Mouse (Mus musculus): ENCODE data around the gene Hsd17b2.

Hsd17b2 gene

DNA sequence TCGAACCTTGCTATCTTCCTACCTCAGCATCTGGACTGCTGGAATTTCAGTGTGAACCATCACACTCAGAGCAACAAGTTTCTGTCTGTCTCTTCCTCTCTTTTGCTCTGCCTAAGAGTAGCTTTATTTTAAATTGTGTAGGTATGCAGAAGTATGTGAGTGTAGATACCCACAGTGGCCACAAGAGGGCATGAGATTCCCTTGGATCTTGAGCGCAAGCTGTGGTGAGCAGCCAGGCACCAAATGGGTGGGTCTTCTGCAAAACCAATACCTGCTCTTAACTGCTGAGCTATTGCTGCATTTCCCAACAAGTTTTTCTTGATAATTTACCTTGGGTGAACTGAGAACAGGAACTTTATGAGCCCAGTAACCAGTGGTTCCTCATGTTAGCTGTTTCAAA is 70.4 kb downstream of the Hsd17b2 start:
- DNase-seq (ENCODE audit: low read depth, low spot score), result peak; percentile 59

DNA sequence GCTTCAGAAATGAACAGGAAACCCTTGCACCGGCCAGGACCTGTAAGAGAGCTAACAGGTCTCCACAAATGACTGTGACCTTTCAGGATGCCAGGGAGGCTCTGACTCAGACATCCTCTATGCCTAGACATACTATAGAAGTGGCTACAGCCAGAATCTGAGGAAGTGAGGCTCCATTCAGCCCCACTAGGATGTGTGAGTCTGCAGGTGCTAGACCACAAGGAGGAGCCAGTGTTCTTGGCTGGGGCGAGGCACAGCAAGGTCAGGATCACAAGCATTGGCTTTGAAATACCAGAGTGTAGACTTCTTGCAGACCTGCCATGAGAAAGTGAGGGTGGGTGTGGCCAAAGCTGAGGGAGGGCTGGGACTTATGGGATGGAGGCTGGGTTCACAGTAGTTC is 70.9 kb downstream of the Hsd17b2 start:
- DNase-seq (ENCODE audit: low read depth, low spot score), result peak; percentile 47

DNA sequence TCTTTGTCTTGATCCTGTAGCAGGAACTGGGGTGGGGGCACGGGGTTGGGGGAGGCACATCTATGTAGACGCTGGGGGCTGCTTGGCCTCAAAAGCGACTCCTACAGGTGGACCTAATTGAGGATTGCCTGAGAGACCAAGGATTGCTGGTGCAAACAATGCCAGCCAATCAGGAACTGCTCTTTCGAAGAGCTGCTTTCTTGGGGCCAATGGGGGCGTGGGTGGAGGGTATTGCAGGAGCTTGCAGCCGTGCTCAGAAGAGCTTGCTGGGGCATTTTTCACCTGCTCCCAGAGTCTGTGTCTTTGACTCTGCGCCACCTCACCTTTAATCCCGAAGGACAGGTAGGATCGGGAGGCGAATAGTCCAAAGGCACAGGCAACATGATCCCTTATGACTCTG is 73.9 kb downstream of the Hsd17b2 start:
- DNase-seq (ENCODE audit: low read depth, low spot score), result no peak

DNA sequence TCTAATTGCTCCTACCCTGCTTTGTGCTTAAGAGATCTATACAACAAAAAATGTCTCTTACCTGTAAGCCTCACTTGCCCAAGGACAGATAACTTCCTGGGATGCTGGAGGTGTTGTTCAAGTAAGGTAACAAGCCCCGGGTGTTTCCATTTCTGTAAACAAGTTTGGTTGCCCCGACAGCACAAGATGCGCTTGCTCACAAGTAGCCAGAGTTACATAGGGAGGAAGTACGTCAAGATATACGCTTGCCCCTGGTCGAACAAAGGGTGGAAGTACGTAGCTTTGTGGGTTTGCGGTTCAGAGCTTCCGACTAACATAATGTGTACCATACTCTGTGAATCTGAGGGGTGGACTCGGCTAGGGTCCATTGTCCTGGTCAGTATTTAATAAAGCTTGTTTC is 74.4 kb downstream of the Hsd17b2 start:
- no peak for DNase-seq (ENCODE audit: low read depth, low spot score)

DNA sequence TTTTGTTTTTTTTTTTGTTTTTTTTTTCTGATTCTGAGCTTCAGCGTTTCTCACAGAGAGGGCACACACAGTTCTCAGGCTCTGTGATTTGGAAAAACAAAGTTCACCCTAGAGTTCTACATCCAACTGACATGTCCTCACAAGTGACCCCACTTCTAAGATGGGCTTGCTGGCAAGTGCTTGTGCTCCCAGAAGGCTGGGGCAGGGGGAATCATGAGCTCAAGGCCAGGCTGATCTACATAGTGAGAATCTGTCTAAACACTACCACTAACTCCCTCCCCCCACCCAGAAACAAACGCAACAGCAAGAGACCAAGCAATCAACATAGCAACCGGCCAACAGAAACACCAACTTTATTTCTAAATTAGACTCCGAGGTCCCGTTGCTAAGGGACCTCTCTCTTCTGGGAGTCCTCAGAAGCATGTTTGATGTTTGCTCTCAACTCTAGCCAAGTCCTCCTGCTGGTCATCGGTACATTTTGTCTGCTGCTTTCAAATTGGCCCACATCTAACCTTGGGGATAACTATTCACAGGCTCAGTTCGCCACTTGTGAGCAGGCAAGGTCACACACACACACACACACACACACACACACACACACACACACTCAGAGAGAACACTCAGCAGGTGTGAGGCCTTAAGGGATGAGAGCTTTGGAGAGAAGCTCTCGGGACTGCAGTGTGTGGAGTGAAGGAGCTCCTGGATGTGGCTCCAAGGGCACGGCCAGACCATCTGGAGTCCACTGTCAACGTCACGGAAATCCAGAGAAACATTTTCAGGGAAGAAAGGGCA is 77.0 kb downstream of the Hsd17b2 start:
- no peak for DNase-seq (ENCODE audit: low read depth, low spot score)

DNA sequence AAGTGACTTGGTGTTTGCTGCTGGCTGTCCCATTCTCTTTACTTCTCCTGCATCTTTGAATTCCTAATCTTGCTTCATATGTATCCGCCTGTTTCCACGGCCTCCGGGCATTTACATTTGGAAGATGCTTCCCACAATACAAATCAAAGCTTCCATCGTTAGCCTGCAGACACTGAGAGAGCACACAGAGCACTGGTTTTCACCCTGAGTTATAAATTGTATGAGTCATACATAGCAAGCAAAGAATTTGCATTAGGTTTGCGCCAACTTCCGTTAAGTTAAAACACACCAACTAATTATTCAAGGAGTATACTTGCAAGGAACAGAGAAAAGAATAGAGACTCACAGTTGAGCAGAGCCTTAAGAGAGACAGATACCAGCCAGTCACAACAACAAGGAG is 77.6 kb downstream of the Hsd17b2 start:
- DNase-seq (ENCODE audit: low read depth, low spot score), result no peak

DNA sequence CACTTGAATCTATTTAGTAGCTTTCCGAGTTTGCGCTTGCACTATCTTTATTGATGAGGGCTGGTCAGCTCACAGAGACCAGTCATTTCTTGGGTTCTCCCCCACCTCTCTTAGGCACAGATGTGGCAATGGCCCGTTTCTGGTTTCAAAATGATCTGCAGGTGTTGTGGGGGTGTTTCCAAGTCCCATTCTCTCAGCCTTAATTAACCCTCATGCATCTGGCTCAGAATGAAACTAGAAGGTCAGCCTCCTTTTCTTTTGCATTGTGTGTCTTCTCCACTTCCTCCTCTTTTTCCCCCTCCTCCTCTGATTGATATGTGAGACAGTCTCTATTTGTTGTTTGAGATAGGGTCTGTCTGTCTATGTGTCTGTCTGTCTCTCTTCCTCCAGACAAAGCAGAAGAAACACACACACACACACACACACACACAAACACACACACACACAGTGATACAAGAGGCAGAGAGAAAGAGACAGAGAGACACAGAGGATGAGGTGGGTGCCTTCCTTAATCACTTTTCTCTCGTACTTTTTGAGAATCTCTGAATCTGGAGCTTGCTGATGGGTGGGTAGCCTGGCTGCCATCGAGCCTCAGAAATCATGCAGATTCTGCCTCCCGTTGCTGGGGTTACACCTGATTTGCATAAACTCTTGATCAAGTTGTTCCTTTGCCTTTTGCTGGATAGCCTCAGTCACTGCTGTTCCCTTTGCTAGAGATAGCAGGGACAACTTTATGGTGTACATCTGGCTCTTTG is 79.8 kb downstream of the Hsd17b2 start:
- DNase-seq (ENCODE audit: low read depth, low spot score), result no peak

DNA sequence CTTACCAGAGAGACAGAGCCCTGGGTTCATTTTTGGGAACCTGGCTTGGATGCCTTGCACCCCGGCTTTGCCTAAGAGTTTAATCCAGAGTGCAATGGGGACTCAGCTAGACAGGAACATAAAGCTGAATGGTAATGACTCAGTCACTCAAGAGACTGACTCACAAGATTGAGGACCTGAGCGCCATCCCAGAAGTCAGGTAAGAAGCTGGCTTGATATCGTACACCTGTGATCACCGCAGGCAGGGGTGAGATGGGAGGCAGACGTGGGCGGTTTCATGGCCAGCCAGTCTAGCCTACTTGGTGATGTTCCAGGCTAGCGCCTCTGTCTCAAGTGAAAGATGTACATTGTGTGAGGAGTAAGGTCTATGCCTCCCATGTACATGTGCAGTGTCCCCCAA is 81.3 kb downstream of the Hsd17b2 start:
- no peak for DNase-seq (ENCODE audit: low read depth, low spot score)

DNA sequence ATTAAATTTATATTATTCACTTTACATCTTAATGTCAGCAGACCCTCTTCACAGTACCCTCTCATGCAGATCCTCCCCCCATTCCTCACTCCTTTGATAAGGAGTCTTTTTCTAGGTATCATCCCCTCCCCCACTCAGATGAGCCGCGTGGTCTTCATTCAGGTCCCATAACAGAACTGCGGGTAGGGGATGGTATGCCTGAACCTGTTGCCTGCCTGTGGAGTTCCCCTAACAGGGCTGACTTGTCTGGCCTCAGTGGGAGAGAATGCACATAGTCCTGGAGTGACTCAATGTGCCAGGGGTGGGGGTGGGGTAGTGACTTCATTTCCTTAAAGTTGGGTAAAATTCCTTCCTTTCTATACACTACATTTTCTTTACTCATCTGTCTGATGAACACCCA is 84.7 kb downstream of the Hsd17b2 start:
- peak; percentile 38 for DNase-seq (ENCODE audit: low read depth, low spot score)

DNA sequence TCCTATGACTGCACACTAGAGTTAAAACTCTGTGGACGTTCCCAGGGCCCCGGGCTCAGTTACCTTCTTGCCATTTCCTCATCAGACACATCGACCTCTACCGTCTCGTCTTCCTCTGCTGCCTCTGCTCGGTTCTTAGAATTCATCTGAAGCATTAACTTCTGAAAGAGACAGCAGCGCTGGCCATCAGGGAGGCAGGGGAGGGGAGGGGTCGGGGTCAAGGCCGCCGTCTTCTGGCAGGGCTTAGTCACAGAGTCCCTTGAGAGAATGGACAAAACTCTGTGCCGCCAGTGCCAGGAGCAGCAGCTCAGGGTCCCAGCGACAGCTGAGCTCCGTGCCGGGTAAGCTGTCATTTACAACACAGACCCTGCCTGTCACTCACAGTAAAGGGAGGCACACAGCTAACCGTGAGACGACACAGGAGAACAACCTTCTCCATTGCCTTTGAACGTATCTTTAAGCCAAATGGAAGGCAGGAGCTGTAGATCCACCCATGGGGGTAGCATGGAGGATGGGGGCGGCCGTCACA is 91.0 kb downstream of the Hsd17b2 start:
- DNase-seq (ENCODE audit: low read depth, low spot score), result no peak

DNA sequence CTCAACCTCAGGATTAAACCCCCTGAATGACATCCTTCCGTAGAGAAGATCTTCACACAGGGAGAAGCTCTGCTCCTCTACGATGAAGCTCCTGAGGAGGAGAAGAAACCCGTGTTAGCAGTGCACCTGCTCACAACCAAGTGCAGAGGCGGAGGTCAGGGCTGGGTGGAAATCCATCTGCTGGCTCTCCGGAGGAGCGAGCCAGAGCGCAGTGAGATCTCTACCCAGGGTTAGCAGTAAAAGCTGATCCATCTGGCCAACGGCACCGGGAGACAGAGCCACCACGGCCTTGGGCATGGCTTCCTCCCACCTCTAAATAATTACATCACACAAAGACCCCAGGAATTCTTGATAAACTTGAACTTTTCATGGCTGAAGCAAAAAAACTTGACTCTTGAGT is 92.9 kb downstream of the Hsd17b2 start:
- no peak for DNase-seq (ENCODE audit: low read depth, low spot score)

DNA sequence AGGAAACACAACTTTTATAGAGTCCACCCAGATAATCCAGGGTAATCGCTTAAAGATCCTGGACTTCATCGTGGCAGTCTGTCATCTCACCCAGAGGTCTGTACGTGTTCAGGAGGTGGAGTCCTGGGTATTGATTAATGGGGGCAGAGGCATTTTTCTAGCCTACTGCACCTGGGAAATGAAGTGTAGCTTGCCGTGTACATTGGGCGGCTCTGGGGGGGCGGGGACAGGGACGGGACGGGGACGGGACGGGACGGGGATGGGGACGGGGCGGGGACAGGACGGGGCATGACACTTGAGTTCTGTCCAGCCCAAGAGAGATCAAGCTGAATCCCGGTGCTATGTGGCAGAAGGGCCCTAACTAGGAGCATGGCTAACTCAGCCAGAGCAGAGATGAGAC is 94.8 kb downstream of the Hsd17b2 start:
- DNase-seq (ENCODE audit: low read depth, low spot score), result no peak

DNA sequence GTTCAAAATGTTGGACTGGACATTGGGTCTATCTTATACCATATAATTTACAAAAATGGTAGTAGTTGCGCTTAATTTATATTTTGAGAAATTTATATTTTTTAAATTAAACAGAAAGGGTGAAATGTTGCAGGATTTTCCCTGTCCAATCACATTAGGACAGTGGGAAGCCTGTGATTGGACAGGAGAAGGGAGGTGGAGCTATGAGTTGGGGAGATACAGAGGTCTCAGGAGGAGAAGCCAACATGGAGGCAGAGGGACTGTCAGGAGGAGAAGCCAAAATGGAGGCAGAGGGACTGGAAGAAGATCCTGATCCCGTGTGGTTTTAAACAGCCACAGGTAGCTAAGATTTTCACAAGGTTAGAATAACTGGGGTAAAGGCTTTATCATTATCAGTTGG is 96.4 kb downstream of the Hsd17b2 start:
- DNase-seq (ENCODE audit: low read depth, low spot score), result no peak

DNA sequence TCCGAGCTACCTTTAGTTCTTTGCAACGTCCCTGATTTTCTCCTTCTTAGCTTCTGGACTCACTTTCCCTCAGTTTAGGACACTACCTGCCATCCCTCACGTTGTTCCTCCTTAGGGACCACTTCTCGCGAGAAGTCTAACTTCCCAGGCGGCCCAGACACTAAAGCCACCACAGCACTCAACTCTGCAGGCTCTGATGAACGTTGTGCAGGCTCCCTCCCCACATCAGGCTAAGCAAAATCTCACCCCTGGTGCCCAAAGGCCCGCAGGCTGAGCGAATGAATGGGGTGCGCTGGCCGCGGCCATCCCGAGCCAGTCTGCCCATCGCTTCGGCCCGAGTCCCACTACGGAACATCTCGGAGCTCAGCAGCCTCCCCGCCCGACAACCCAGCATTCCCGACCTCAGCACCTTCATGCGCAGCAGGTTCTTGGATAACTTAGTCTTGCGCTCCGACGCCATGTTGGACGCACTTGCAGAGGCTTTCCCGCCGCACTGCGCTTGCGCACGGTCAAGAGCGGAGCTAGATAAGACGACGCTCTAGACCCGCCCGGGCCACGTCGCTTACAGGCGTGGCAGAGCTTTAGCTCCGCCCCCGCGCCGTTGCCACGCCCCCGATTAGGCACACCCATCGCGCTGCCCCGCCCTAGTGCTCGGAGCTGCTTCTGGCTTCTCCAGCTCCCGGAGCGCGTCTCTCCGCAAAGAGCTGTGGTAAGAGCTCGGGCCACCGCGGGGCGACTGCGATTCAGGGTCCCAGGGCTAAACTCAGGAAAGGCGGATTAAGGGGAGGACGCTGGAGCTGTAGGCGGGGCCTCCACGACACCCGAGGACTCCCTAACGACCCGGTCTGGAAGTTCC is 100.0 kb downstream of the Hsd17b2 start, which contains the start of gene Mphosph6:
Gene Mphosph6 (minus strand): TSS at position 501 of the 856 bp plus-strand sequence.
- peak; percentile 99 for DNase-seq (ENCODE audit: low read depth, low spot score)

DNA sequence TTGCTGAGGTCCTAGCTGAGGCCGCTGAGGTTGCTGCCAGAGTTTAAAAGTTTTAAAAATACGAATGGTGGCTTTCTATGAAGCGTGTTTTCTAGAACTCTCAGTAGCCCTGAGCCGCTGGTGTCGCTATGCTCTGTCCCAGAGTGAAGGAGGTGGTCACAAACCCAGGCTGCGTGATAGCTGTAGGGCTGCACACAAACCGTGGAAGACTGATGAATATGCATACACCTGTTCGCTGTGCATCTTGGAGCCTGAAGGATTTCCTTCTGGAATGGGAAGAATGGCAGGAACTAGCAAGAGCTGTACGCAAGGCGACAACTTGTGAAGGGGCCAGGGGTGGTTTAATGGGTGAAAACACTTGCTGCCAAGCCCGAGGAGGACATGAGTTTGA is 100.6 kb downstream of the Hsd17b2 start:
- no peak for DNase-seq (ENCODE audit: low read depth, low spot score)

DNA sequence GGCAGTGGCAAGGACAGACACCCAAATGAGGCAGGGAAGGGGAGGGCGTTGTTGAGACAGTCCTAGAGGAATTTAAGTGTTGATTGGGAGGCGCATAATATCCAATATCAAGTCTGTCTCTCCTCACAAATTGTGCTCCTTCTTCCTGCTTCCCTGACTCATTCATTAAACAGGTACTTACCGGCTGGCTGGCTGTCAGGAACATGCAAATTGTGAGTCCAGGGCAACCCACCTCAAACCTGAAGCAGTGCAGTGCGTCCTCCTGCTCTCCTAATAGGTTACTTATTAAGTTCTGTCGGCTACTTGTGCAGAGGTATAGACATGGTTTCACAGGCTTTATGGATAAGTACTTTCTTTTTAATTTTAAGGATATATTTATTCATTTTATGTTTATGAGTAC is 103.7 kb downstream of the Hsd17b2 start:
- DNase-seq (ENCODE audit: low read depth, low spot score), result no peak

Measured in 3T3-L1 (cell line).